Mouse (Mus musculus) stomach, postnatal 0 days (tissue): ENCODE measurements at regions not wholly inside any gene's neighbourhood (a gene's known extent, or its start where the extent isn't known, plus 50 kb on each side); places are given as distances from the start of the nearest gene placed in this dataset.

ENCODE experiments used
- CTCF ChIP-seq: IDR thresholded peaks from 2 replicates; pipeline ENCODE4 v1.5.1; 2016; ENCODE audit warnings: antibody characterized with exemption, low read depth, mild to moderate bottlenecking, moderate library complexity
- EP300 ChIP-seq: optimal IDR thresholded peaks from 2 replicates; pipeline ENCODE3; 2016; ENCODE audit warnings: antibody characterized with exemption

DNA sequence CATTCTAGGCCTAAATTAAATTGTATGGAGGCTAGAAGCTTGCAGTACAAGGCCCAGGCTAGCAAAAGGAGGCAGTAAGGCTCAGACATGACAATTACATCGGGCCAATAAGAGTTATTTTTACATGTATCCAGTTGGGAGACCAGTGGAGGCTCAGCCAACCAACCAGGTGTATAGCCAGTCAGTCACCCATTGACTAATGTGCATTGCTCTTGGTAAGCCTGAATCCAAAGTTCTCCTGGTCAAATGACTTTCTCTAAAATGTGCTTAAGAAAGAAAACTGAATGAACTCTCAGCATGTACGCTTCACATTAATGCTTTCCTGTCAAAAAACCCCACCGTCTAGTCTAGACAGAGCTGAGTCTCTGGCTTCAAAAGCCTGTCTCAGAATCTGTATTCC, 127.4 kb upstream of the Tcerg1l start:
- TF ChIP-seq CTCF (no peak), EP300 (no peak)
